Mouse (Mus musculus) G1E-ER4 (cell line): ENCODE results near the gene Srrm1. TPM values are rescaled to one million over a fixed set of nuclear protein-coding genes. Genes with fewer than 3 reads are reported as not detected.

Experiments used
- GATA1 ChIP-seq: IDR thresholded peaks from one replicate; pipeline ENCODE4 v1.8.0; 2012; ENCODE audit warnings: low read length, inconsistent platforms
- polyA plus RNA-seq: library from polyadenylated mRNA; stranded (reverse); fragments of >175 nt; gene quantifications from 2 replicates; pipeline ENCODE4 v1.2.3, GENCODE M21; 2012

Srrm1 gene
- polyA plus RNA-seq, 1 experiment, result 769 TPM

- no peak for TF ChIP-seq GATA1
Observed at GRCm38 (mm10) chr4:135272640-135273306, 80.3 kb downstream of the Srrm1 start, which contains the start of gene Clic4. Gene Clic4, minus strand, starts transcription at chr4:135272814.

DNA sequence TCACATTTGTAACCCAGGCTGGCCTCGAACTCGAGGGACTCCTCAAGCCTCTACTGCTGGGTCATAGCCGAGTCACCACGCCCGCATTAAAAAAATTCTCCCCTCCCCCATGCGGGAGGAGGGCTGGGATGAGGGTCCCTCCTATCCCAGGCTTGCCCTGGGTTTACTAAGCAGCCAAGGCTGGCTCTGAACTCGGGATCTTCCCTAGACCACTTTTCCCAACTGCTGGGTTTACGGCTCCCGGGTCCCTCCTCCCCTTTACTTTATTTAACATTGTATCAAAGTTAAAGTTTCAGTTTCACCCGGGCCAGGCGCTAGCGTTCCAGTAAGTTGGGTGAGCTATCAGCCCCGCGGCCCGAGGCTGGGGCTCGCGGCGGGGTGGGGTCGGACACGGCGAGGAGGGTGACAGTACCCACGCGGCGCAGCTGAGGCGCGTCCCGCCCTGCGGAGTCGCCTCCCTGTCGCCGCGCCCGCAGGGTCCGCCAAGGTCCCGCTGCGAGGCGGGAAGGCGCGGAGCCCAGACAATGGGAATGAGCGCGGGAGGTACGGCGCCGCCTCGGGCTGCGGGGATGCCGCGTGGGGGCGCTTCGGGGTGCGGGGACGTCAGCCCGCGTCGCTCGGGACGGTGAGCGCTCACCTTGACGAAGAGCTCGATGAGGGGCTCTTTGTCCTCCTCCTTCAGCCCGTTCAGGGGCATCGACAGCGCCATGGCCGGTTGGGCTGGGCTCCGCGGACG lies 81.1 kb downstream of the Srrm1 start:
- TF ChIP-seq GATA1, result no peak

DNA sequence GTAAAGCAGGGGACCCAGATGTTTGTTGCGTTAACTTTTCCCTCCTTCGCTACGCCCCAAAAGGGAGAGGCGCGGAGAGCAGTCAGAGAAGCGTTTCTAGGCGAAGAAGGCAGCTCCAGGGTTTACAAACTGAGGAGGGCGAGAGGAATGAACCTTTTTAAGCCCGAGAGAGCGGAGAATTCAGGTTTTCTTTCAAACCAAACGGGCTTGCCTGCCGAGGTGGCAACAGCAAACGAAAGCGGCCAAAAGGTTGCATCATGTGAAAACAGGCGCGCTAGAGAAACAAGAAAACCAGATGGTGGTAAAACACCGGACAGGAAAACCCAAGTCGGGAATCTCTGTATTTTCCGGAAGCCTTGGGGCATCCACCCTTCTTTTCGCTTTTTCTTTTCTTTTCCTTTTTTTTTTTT lies 81.7 kb downstream of the Srrm1 start:
- no peak for TF ChIP-seq GATA1

Other genes starting within 250 kb of the Srrm1 start
- gene Runx3, start 232.7 kb downstream of the Srrm1 start, polyA plus RNA-seq, result not detected in 2 replicates
- 28.7 and 30.2 TPM in 2 replicates for gene Clic4, start 80.5 kb downstream of the Srrm1 start, polyA plus RNA-seq
- 0.26 and 0.65 TPM in 2 replicates for gene Ncmap, start 44.9 kb upstream of the Srrm1 start, polyA plus RNA-seq
- 21.1 and 27.1 TPM in 2 replicates for gene Rcan3, start 80.5 kb upstream of the Srrm1 start, polyA plus RNA-seq
- not detected in 2 replicates for gene Stpg1, start 141.5 kb upstream of the Srrm1 start, polyA plus RNA-seq
- gene Nipal3, start 141.7 kb upstream of the Srrm1 start, polyA plus RNA-seq, result 27.0 and 34.5 TPM in 2 replicates
- gene Grhl3, start 220.3 kb upstream of the Srrm1 start, polyA plus RNA-seq, result not detected in 2 replicates